Mouse (Mus musculus) MEL (cell line): ENCODE measurements around the gene Hfe2. TPM values are rescaled to one million over a fixed set of nuclear protein-coding genes. Genes with fewer than 3 reads are reported as not detected.
"Not testable (repeated sequence)": the region's sequence is repeated elsewhere in the genome, so short reads cannot be mapped to it uniquely, and the experiment has no call there.

ENCODE experiments used
- DNase-seq: peaks from one replicate; pipeline ENCODE4 v3.0.0; 2011; ENCODE audit warnings: low read depth, low spot score
- H3K27ac ChIP-seq: 2 replicates; pipeline ENCODE4 v1.5.1; 2012; ENCODE audit warnings: low read depth, mild to moderate bottlenecking, control low read depth, low read length, moderate library complexity; ENCODE audit not compliant: control insufficient read depth
- H3K27me3 ChIP-seq, 2 experiments: fragments of 150-350 bp in 1 of 2; sonication (generic) in 1 of 2; 2 replicates each; pipeline ENCODE4 v1.6.1; 2012; ENCODE audit warnings: low read length in 2 of 2, mild to moderate bottlenecking in 2 of 2, improper control_type of control experiment in 1 of 2, moderate library complexity in 1 of 2; ENCODE audit not compliant: insufficient read depth in 2 of 2, control insufficient read depth in 1 of 2
- H3K36me3 ChIP-seq, 2 experiments: 2 replicates each; pipeline ENCODE4 v1.6.1; 2012 to 2014; ENCODE audit warnings: low read length in 2 of 2, improper control_type of control experiment in 1 of 2, inconsistent platforms in 1 of 2, mild to moderate bottlenecking in 1 of 2; ENCODE audit not compliant: insufficient read depth in 2 of 2, control insufficient read depth in 1 of 2
- H3K4me1 ChIP-seq, 2 experiments: fragments of 150-350 bp in 1 of 2; sonication (generic) in 1 of 2; 2 replicates each; pipeline ENCODE4 v1.6.1; 2012; ENCODE audit warnings: low read length in 2 of 2, improper control_type of control experiment in 1 of 2, mild to moderate bottlenecking in 1 of 2; ENCODE audit not compliant: insufficient read depth in 2 of 2, control insufficient read depth in 1 of 2
- H3K4me3 ChIP-seq, 2 experiments: fragments of 150-350 bp in 1 of 2; sonication (generic) in 1 of 2; 2 replicates each; pipeline ENCODE4 v1.5.1; 2012; ENCODE audit warnings: low read depth in 2 of 2, low read length in 2 of 2, mild to moderate bottlenecking in 2 of 2, moderate library complexity in 2 of 2, control low read depth in 1 of 2, improper control_type of control experiment in 1 of 2; ENCODE audit not compliant: control insufficient read depth in 1 of 2, insufficient read depth in 1 of 2
- H3K79me2 ChIP-seq: 2 replicates; pipeline ENCODE4 v1.6.1; 2012; ENCODE audit warnings: mild to moderate bottlenecking, low read length, moderate library complexity; ENCODE audit not compliant: control insufficient read depth, poor library complexity, insufficient read depth
- H3K9ac ChIP-seq: 2 replicates; pipeline ENCODE4 v1.6.1; 2012; ENCODE audit warnings: low read depth, mild to moderate bottlenecking, control low read depth, low read length, moderate library complexity; ENCODE audit not compliant: control insufficient read depth, poor library complexity, severe bottlenecking
- H3K9me3 ChIP-seq: fragments of 150-350 bp; sonication (generic); replicated peaks from 2 replicates; pipeline ENCODE4 v1.6.1; 2012; ENCODE audit warnings: mild to moderate bottlenecking, low read length, improper control_type of control experiment, moderate library complexity; ENCODE audit not compliant: insufficient read depth
- BHLHE40 ChIP-seq: IDR thresholded peaks from 2 replicates; pipeline ENCODE4 v1.6.1; 2012; ENCODE audit warnings: low read depth, mild to moderate bottlenecking, inconsistent platforms, low read length, improper control_type of control experiment, borderline replicate concordance
- CHD2 ChIP-seq: IDR thresholded peaks from 2 replicates; pipeline ENCODE4 v1.6.1; 2011; ENCODE audit warnings: low read length, improper control_type of control experiment
- CTCF ChIP-seq, 3 experiments: IDR thresholded peaks in 2 of 3; conservative IDR thresholded peaks in 1 of 3; 2 replicates each; pipeline ENCODE4 v1.5.1; 2011 to 2012; ENCODE audit warnings: low read length in 3 of 3, low read depth in 2 of 3, mild to moderate bottlenecking in 2 of 3, improper control_type of control experiment in 1 of 3, inconsistent platforms in 1 of 3, mixed read lengths in 1 of 3, moderate library complexity in 1 of 3; ENCODE audit not compliant: control insufficient read depth in 1 of 3, insufficient read depth in 1 of 3, poor library complexity in 1 of 3, severe bottlenecking in 1 of 3
- E2F4 ChIP-seq: IDR thresholded peaks from 2 replicates; pipeline ENCODE4 v1.6.1; 2011; ENCODE audit warnings: low read depth, low read length, improper control_type of control experiment, borderline replicate concordance
- ETS1 ChIP-seq: IDR thresholded peaks from 2 replicates; pipeline ENCODE4 v1.6.1; 2012; ENCODE audit warnings: low read depth, mild to moderate bottlenecking, inconsistent platforms, low read length, improper control_type of control experiment, moderate library complexity
- NELFE ChIP-seq: IDR thresholded peaks from 2 replicates; pipeline ENCODE4 v1.6.1; 2011; ENCODE audit warnings: low read depth, low read length, improper control_type of control experiment
- NRF1 ChIP-seq: IDR thresholded peaks from 2 replicates; pipeline ENCODE4 v1.6.1; 2014; ENCODE audit warnings: low read depth, mild to moderate bottlenecking, inconsistent platforms, low read length, improper control_type of control experiment, moderate library complexity; ENCODE audit not compliant: poor library complexity, insufficient read depth, severe bottlenecking
- POLR2A ChIP-seq, 2 experiments: IDR thresholded peaks; 2 replicates each; pipeline ENCODE4 v1.6.1; 2011 to 2012; ENCODE audit warnings: low read length in 2 of 2, mild to moderate bottlenecking in 2 of 2, control low read depth in 1 of 2, improper control_type of control experiment in 1 of 2, low read depth in 1 of 2, moderate library complexity in 1 of 2; ENCODE audit not compliant: control insufficient read depth in 1 of 2, insufficient read depth in 1 of 2, poor library complexity in 1 of 2
- SIN3A ChIP-seq: IDR thresholded peaks from 2 replicates; pipeline ENCODE4 v1.6.1; 2012; ENCODE audit warnings: low read length, improper control_type of control experiment, inconsistent platforms
- SMC3 ChIP-seq: IDR thresholded peaks from 2 replicates; pipeline ENCODE4 v1.6.1; 2011; ENCODE audit warnings: low read depth, low read length, improper control_type of control experiment
- TCF12 ChIP-seq: IDR thresholded peaks from 2 replicates; pipeline ENCODE4 v1.6.1; 2014; ENCODE audit warnings: low read depth, mild to moderate bottlenecking, inconsistent platforms, low read length, improper control_type of control experiment, moderate library complexity
- UBTF ChIP-seq: IDR thresholded peaks from 2 replicates; pipeline ENCODE4 v1.6.1; 2012; ENCODE audit warnings: low read depth, mild to moderate bottlenecking, inconsistent platforms, low read length, improper control_type of control experiment, moderate library complexity, borderline replicate concordance; ENCODE audit not compliant: insufficient read depth
- ZMIZ1 ChIP-seq: IDR thresholded peaks from 2 replicates; pipeline ENCODE4 v1.6.1; 2012; ENCODE audit warnings: low read depth, mild to moderate bottlenecking, inconsistent platforms, low read length, improper control_type of control experiment, moderate library complexity
- polyA plus RNA-seq, 2 experiments: library from polyadenylated mRNA; stranded (reverse) in 1 of 2; unstranded in 1 of 2; fragments of >175 nt in 1 of 2; fragments of >200 nt in 1 of 2; gene quantifications; 2 replicates each; pipeline versions ENCODE4 v1.2.1 to v1.2.4; 2012; ENCODE audit warnings: low replicate concordance in 2 of 2, low read depth in 1 of 2; ENCODE audit not compliant: insufficient read length in 2 of 2, insufficient read depth in 1 of 2, missing spikeins in 1 of 2
- total RNA-seq: library from RNA; depleted of rRNA; stranded (reverse); fragments of 300-350 nt; gene quantifications from 2 replicates; pipeline ENCODE4 v1.2.3, GENCODE M21; 2012

Hfe2 gene
- total and polyA plus RNA-seq, 3 experiments = not detected

DNA sequence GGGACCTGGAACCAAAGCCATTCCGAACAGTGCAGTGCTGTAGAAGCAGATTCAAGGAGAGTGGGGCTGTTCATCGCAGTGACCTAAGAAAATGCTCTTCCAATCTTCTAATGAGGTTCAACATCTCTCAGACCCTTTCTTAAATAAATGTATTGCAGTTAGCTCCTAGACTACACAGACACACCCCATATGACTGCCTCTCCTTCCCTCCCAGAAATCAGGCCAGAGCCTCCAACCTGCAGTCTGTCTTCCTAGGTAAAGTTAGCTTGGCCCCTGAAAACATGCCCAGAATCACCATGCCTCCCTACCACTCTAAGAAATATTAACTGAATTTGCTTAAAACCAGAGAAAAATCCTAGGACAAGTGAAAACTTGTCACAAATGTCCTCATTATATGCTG is 39.6 kb upstream of the Hfe2 start:
- Histone ChIP-seq H3K4me3 (peak overlapping the region; percentile 16 to 41; a peak in 3 of 4 replicates), H3K27me3 (no peaks in the 10 kb centered on the region), H3K79me2 (no peaks in the 10 kb centered on the region)
- DNase-seq = peak; percentile 73
- TF ChIP-seq TCF12 (no peak), ZMIZ1 (peak; percentile 30; the same call in 1 of the 2 replicates), UBTF (no peak), BHLHE40 (no peak), CHD2 (no peak), POLR2A (IDR thresholded peaks at IDR 0.05; ENCODE audit: control insufficient read depth in 1 of 2, insufficient read depth in 1 of 2, low read depth in 1 of 2, low read length in 2 of 2, poor library complexity in 1 of 2) (peak; percentile 49 to 89; a peak in 2 of 4 replicates), SMC3 (no peak), E2F4 (no peak), CTCF (IDR thresholded peaks at IDR 0.05 in 2 of 3, conservative IDR thresholded peaks at IDR 0.05 in 1 of 3; ENCODE audit: control insufficient read depth in 1 of 3, insufficient read depth in 1 of 3, low read depth in 2 of 3, low read length in 3 of 3, poor library complexity in 1 of 3, severe bottlenecking in 1 of 3) (no peak), NRF1 (no peak)
- TF ChIP-seq, all 39 proteins: peak for 2
- no peaks in the 10 kb centered on the region for H3K9me3 ChIP-seq
- H3K36me3 ChIP-seq = peaks cover 0 to 12% of the 10 kb centered on the region in 2 experiments; a peak in 2 of 4 replicates
- peak overlapping the region; percentile 55 for H3K9ac ChIP-seq
- H3K4me1 ChIP-seq = peaks cover 0 to 5% of the 10 kb centered on the region in 2 experiments; a peak in 3 of 4 replicates
- H3K27ac ChIP-seq = peak overlapping the region; percentile 12; the same call in 1 of the 2 replicates

DNA sequence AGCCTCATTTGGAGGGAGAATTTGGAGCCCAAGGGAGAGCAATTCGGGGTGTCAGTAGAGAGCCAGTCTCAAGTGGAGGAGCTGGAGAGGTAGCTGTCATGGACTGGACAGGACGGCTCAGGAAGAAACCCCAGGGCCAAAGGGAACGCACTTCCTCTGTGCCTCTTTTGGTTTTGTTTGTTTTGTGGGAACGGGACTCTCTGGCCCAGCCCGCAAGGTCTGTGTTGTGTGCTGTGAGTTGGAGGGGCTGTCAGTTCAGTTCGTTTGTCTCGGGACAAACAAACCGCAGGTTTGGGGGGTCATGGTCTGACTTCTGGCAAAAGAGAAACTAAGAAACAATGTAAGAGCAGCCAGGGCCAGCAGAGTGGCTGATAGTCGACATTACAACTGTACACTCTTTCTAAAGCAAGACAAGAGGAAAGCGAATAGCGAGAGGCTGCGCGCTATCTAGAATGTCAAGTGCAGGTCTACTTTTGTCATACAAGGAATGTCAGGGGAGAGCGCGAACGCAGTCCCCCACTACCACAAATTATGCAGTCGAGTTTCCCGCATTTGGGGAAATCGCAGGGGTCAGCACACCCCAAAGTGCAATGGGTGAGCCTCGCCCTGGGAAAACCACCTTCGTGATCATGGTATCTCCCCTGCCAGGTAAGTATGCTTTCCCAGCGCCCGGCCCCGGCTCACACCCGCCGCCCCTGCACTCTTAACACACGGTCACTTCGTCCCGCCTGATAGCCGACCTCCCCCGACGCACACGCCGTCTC is 38.7 kb upstream of the Hfe2 start:
- not testable (repeated sequence) for DNase-seq, H3K4me1 ChIP-seq, H3K27me3 ChIP-seq
- peak in 1 of 2 experiments; percentile 40; a peak in 2 of 4 replicates for TF ChIP-seq POLR2A (IDR thresholded peaks at IDR 0.05; ENCODE audit: control insufficient read depth in 1 of 2, insufficient read depth in 1 of 2, low read depth in 1 of 2, low read length in 2 of 2, poor library complexity in 1 of 2)
- TF ChIP-seq NELFE = peak; percentile 6; the same call in 1 of the 2 replicates
- TF ChIP-seq ETS1 = peak; percentile 22; the same call in 1 of the 2 replicates
- 0 out of 2 replicates have a peak, but pooled peaks have one; percentile 24 for TF ChIP-seq SIN3A
- TF ChIP-seq, all 39 proteins: peak for 4; not testable (repeated sequence) for 35
- H3K9me3 ChIP-seq, H3K79me2 ChIP-seq, H3K9ac ChIP-seq, H3K27ac ChIP-seq, H3K4me3 ChIP-seq: not testable (repeated sequence)
- peaks cover 0 to 12% of the 10 kb centered on the region in 2 experiments; a peak in 2 of 4 replicates for H3K36me3 ChIP-seq
